ENCODE assay signal across 26 mouse cellular contexts in the genomic region with DNA sequence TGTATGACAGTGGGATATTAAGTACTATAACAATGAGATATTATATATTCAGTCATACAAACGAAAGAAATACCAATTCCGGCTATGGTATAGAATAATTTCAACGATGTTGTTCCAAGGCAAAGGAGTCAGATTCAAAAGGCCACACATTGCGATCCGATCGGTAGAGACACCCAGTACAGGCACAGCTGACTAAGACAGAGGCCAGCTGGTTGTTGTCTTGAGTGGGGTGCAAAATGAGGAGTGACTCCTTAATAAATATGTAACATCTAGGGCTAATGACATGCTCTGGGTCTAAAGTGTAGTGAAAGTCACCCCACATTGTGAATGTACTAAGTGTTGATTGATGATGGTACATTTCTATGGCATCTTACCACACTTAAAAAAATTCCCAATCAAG.
"Had no signal": no experiment of that assay in that cellular context is flagged by ENCODE, and none has a peak within 500 bp of the region (broad histone marks: within the 10 kb centered on the region; RNA-seq: fewer than 3 reads in every experiment).

No protein-coding gene starts in this region.

- H3K4me3 ChIP-seq: gastrocnemius, adult 2 months; heart, adult 2 months; heart, embryonic 13.5 days; heart, embryonic 15.5 days; hindbrain, embryonic 10.5 days; hindbrain, embryonic 12.5 days; intestine, embryonic 15.5 days; layer of hippocampus, adult 2 months; left cerebral cortex, adult 2 months; limb, embryonic 10.5 days; limb, embryonic 12.5 days had no signal

- H3K27me3 ChIP-seq: heart, embryonic 13.5 days; heart, embryonic 15.5 days; hindbrain, embryonic 12.5 days; intestine, embryonic 15.5 days had no signal

- DNase-seq: gastrocnemius, adult 2 months; gastrocnemius, postnatal 10 days; gastrocnemius, postnatal 25 days; heart, adult 2 months; heart, postnatal 14 days; heart, postnatal 36 days; kidney, adult 18-20 months; kidney, adult 8-10 months; kidney, postnatal 10 days; kidney, postnatal 25 days; kidney, postnatal 4 days had no signal

- H3K27ac ChIP-seq: gastrocnemius, adult 2 months; heart, adult 2 months; heart, embryonic 13.5 days; heart, embryonic 15.5 days; hindbrain, embryonic 10.5 days; hindbrain, embryonic 12.5 days; hindbrain, embryonic 14.5 days; intestine, embryonic 15.5 days; layer of hippocampus, adult 2 months; left cerebral cortex, adult 2 months; limb, embryonic 10.5 days; limb, embryonic 12.5 days had no signal

- H3K4me2 ChIP-seq: heart, embryonic 11.5 days; heart, embryonic 13.5 days; heart, embryonic 15.5 days; hindbrain, embryonic 12.5 days; hindbrain, embryonic 14.5 days; intestine, embryonic 15.5 days; limb, embryonic 12.5 days had no signal

- H3K9ac ChIP-seq: heart, embryonic 13.5 days; heart, embryonic 15.5 days; hindbrain, embryonic 12.5 days; hindbrain, embryonic 14.5 days; intestine, embryonic 15.5 days; limb, embryonic 12.5 days had no signal

- H3K36me3 ChIP-seq: heart, embryonic 13.5 days; heart, embryonic 15.5 days; hindbrain, embryonic 10.5 days; hindbrain, embryonic 12.5 days; intestine, embryonic 15.5 days; limb, embryonic 10.5 days; limb, embryonic 12.5 days had no signal

- H3K9me3 ChIP-seq: heart, embryonic 13.5 days; heart, embryonic 15.5 days; hindbrain, embryonic 10.5 days; hindbrain, embryonic 12.5 days; intestine, embryonic 15.5 days; limb, embryonic 10.5 days; limb, embryonic 12.5 days had no signal

- ATAC-seq: forebrain, embryonic 16.5 days; hindbrain, embryonic 16.5 days; inflammation-experienced regulatory T-cells, adult 6 months; intestine, embryonic 15.5 days; intestine, postnatal 0 days had no signal
